Mouse (Mus musculus): Measurements from ENCODE around the gene Padi2. TPM values are rescaled to one million over a fixed set of nuclear protein-coding genes. Genes with fewer than 3 reads are reported as not detected.

Padi2 gene
- total and polyA plus RNA-seq, 3 experiments, result 0.04 TPM; not detected in 2

DNA sequence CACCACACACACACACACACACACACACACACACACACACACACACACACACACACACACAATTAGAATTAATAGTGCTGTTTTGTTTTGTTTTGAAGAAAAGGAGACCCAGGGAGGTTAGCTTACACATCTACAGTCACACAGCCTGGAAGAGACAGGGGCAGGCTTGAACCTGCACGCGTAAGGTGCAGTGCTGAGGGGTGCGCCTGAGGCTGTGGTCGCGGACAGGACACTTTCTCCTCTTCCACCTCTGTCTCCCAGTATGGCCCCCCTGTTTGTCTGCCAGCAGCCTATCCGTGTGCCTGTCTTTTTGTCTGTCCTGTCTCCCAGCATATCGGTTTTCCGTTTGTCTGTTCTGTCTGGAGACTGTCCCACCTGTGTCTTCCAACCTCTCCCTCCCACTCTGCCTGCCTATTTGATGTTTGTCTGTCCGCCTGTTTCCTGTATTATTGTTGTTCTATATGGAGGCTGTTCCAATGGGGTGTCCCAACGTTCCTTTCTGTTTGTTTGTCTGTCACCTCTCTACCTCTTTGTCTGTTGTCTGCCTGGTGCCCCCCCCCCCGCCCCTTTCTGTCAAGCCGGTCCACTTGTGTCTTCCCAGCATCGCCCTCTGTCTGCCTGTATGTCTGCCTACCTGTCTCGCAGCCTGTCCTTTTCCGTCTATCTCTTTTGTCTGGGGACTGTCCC lies 80.0 kb downstream of the Padi2 start:
- Histone ChIP-seq H3K9ac (ENCODE audit: insufficient read depth, low read depth) (no peak overlapping the region), H3K79me2 (replicated peaks; ENCODE audit: control insufficient read depth, extremely low read depth, insufficient read depth, poor library complexity, severe bottlenecking) (peaks cover 5% of the 10 kb centered on the region; the same call in 1 of the 2 replicates), H3K4me2 (ENCODE audit: insufficient read depth, low read depth, poor library complexity, severe bottlenecking) (peak overlapping the region; percentile 8), H3K4me1 (ENCODE audit: control insufficient read depth in 1 of 2, insufficient read depth in 2 of 2) (peaks cover 24 to 63% of the 10 kb centered on the region in 2 experiments), H3K36me3 (replicated peaks in 1 of 2; ENCODE audit: control insufficient read depth in 1 of 2, insufficient read depth in 1 of 2, low read length in 1 of 2) (peaks cover 0 to 19% of the 10 kb centered on the region in 2 experiments), H3K9me3 (replicated peaks; ENCODE audit: low read length) (peaks cover 15% of the 10 kb centered on the region), H3K4me3 (replicated peaks in 1 of 3; ENCODE audit: low read depth in 2 of 3, low read length in 2 of 3, poor library complexity in 1 of 3) (peak overlapping the region; percentile 59 to 91 (median 69)), H3K27ac (ENCODE audit: insufficient read depth, low read depth) (no peak overlapping the region), H3K27me3 (replicated peaks) (peaks cover 3% of the 10 kb centered on the region)
- dilution Hi-C loops (cut with MboI; ENCODE audit: extremely low pct_ligation_motif_present, extremely low pct_unique_long_range_greater_than_20kb, low sequenced_read_pairs) (no loop called here), in situ Hi-C loops (cut with MboI; ENCODE audit: low pct_ligation_motif_present, low pct_unique_long_range_greater_than_20kb, low sequenced_read_pairs) (no loop called here)
- TF ChIP-seq POLR2AphosphoS2 (IDR thresholded peaks at IDR 0.05; ENCODE audit: low read depth, low read length), result no peak
- TF ChIP-seq NRF1 (IDR thresholded peaks at IDR 0.05; ENCODE audit: low read depth, low read length), result no peak
- TF ChIP-seq POLR2A (IDR thresholded peaks at IDR 0.05; ENCODE audit: low read depth, low read length), result no peak
- TF ChIP-seq E2F4 (IDR thresholded peaks at IDR 0.05; ENCODE audit: insufficient replicate concordance, low read depth, low read length), result no peak
- no peak for TF ChIP-seq MAFK (IDR thresholded peaks at IDR 0.05; ENCODE audit: insufficient replicate concordance, low read length)
- no peak for TF ChIP-seq TCF12 (IDR thresholded peaks at IDR 0.05; ENCODE audit: low read depth, low read length)
- TF ChIP-seq ELF1 (IDR thresholded peaks at IDR 0.05; ENCODE audit: low read depth, low read length), result no peak
- no peak for TF ChIP-seq PAX5 (IDR thresholded peaks at IDR 0.05; ENCODE audit: low read length)
- TF ChIP-seq KAT2A (IDR thresholded peaks at IDR 0.05; ENCODE audit: insufficient replicate concordance, low read length), result no peak
- TF ChIP-seq SIN3A (IDR thresholded peaks at IDR 0.05; ENCODE audit: low read length), result no peak
- TF ChIP-seq JUND (conservative IDR thresholded peaks at IDR 0.05; ENCODE audit: low read depth, low read length), result no peak
- no peak for TF ChIP-seq MYC (IDR thresholded peaks at IDR 0.05; ENCODE audit: low read depth, low read length)
- TF ChIP-seq NELFE (IDR thresholded peaks at IDR 0.05; ENCODE audit: low read depth, low read length), result no peak
- TF ChIP-seq MXI1 (IDR thresholded peaks at IDR 0.05; ENCODE audit: low read depth, low read length), result no peak
- no peak for TF ChIP-seq CHD2 (IDR thresholded peaks at IDR 0.05; ENCODE audit: low read length)
- no peak for TF ChIP-seq GABPA (IDR thresholded peaks at IDR 0.05; ENCODE audit: insufficient replicate concordance, low read depth, low read length)
- TF ChIP-seq TBP (conservative IDR thresholded peaks at IDR 0.05; ENCODE audit: low read depth, low read length), result no peak
- no peak for TF ChIP-seq ZMIZ1 (IDR thresholded peaks at IDR 0.05; ENCODE audit: low read depth, low read length)
- no peak for TF ChIP-seq MAX (IDR thresholded peaks at IDR 0.05; ENCODE audit: low read length)
- no peak for DNase-seq (ENCODE audit: extremely low read depth)

DNA sequence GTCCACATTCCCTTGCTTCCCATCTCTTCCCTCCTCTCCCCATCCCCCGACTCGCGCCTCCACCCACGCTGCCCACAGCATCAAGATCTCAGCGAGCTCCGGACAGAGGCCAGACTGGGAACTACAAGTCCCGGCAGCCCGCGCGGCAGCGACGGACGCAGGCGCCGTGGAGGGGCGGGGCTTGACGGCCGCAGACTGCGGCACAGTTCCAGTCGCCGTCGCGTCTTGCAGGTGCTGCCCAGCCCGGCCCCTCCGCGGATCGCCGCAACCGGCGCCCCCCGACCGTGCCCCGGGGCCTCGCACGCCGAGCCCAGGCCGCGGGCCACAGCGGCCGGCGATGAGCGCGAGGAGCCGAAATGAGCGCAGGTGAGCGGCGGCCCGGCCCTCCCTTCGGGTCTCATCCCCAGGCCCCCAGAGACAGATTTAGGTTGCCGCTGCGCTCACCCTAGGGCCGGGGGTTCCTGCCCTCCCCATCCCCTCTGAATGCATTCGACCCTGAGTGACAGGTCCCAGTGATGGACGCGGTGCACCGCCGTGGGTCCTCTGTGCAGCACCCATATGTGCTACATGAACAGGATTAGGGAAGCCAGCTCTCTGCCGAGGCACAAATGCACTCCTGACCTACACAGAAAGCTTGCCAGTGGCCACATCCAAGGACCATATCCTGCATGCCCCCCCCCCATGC lies 80.7 kb downstream of the Padi2 start, which contains the start of gene Atp13a2:
Gene Atp13a2 (plus strand): TSS at position 163 of the 685 bp plus-strand sequence.
- H3K79me2 ChIP-seq (replicated peaks; ENCODE audit: control insufficient read depth, extremely low read depth, insufficient read depth, poor library complexity, severe bottlenecking), result peaks cover 5% of the 10 kb centered on the region; the same call in 1 of the 2 replicates
- TF ChIP-seq ELF1 (IDR thresholded peaks at IDR 0.05; ENCODE audit: low read depth, low read length) (peak; percentile 56; the same call in 1 of the 2 replicates), JUN (IDR thresholded peaks at IDR 0.05; ENCODE audit: insufficient read depth, low read depth, low read length) (no peak), PAX5 (IDR thresholded peaks at IDR 0.05; ENCODE audit: low read length) (no peak), NELFE (IDR thresholded peaks at IDR 0.05; ENCODE audit: low read depth, low read length) (peak; percentile 56; the same call in 1 of the 2 replicates), HCFC1 (IDR thresholded peaks at IDR 0.05; ENCODE audit: low read depth, low read length) (peak; percentile 97), TCF12 (IDR thresholded peaks at IDR 0.05; ENCODE audit: low read depth, low read length) (peak; percentile 68; the same call in 1 of the 2 replicates), POLR2A (IDR thresholded peaks at IDR 0.05; ENCODE audit: low read depth, low read length) (peak; percentile 64; the same call in 1 of the 2 replicates), MXI1 (IDR thresholded peaks at IDR 0.05; ENCODE audit: low read depth, low read length) (peak; percentile 83), GABPA (IDR thresholded peaks at IDR 0.05; ENCODE audit: insufficient replicate concordance, low read depth, low read length) (peak; percentile 64; the same call in 1 of the 2 replicates), ZMIZ1 (IDR thresholded peaks at IDR 0.05; ENCODE audit: low read depth, low read length) (no peak), NRF1 (IDR thresholded peaks at IDR 0.05; ENCODE audit: low read depth, low read length) (peak; percentile 88), BHLHE40 (IDR thresholded peaks at IDR 0.05; ENCODE audit: low read depth, low read length) (peak; percentile 23; the same call in 1 of the 2 replicates), KAT2A (IDR thresholded peaks at IDR 0.05; ENCODE audit: insufficient replicate concordance, low read length) (peak; percentile 92; the same call in 1 of the 2 replicates), MYC (IDR thresholded peaks at IDR 0.05; ENCODE audit: low read depth, low read length) (no peak)
- H3K9me3 ChIP-seq (replicated peaks; ENCODE audit: low read length), result peaks cover 8% of the 10 kb centered on the region
- H3K36me3 ChIP-seq (replicated peaks in 1 of 2; ENCODE audit: control insufficient read depth in 1 of 2, insufficient read depth in 1 of 2, low read length in 1 of 2), result peaks cover under 1 to 25% of the 10 kb centered on the region in 2 experiments
- in situ Hi-C loops (cut with MboI; ENCODE audit: low pct_ligation_motif_present, low pct_unique_long_range_greater_than_20kb, low sequenced_read_pairs) (no loop called here), dilution Hi-C loops (cut with MboI; ENCODE audit: extremely low pct_ligation_motif_present, extremely low pct_unique_long_range_greater_than_20kb, low sequenced_read_pairs) (no loop called here)
- H3K9ac ChIP-seq (ENCODE audit: insufficient read depth, low read depth), result peak within 1 kb of the TSS; percentile 57
- DNase-seq (ENCODE audit: extremely low read depth), result peak; percentile 69
- no peak within 1 kb of the TSS for H3K27ac ChIP-seq (ENCODE audit: insufficient read depth, low read depth)
- H3K4me2 ChIP-seq (ENCODE audit: insufficient read depth, low read depth, poor library complexity, severe bottlenecking), result peak within 1 kb of the TSS; percentile 90
- H3K4me3 ChIP-seq (replicated peaks in 1 of 3; ENCODE audit: low read depth in 2 of 3, low read length in 2 of 3, poor library complexity in 1 of 3), result peak within 1 kb of the TSS; percentile 69 to 91 (median 82)
- H3K27me3 ChIP-seq (replicated peaks), result peaks cover 3% of the 10 kb centered on the region
- H3K4me1 ChIP-seq (ENCODE audit: control insufficient read depth in 1 of 2, insufficient read depth in 2 of 2), result peaks cover 24 to 63% of the 10 kb centered on the region in 2 experiments

Measured in CH12.LX (cell line).